Mouse (Mus musculus) left cerebral cortex, adult 18-20 months (tissue): ENCODE results near the gene Rasl10b. TPM values are rescaled to one million over a fixed set of nuclear protein-coding genes. Genes with fewer than 3 reads are reported as not detected.

Experiments used
- DNase-seq, 2 experiments: peaks; one replicate each; pipeline ENCODE4 v3.0.0; 2021 to 2022; ENCODE audit warnings: low spot score in 2 of 2, mixed read lengths in 1 of 2
- total RNA-seq, 2 experiments: library from RNA; stranded (reverse); gene quantifications; 2 replicates each; pipeline ENCODE4 v1.2.3; 2021

The Rasl10b gene
- total RNA-seq, 2 experiments from 2014 or later = 268 to 269 TPM

GRCm38 (mm10) chr11:83462711-83463244 is 53.8 kb downstream of the Rasl10b start, which contains the start of gene Mmp28:
Gene Mmp28 (minus strand): TSS chr11:83463071.
- DNase-seq = peak in 1 of 2 experiments; percentile 27

- DNase-seq = no peak
These were observed 57.0 kb downstream of the Rasl10b start for GRCm38 (mm10) chr11:83465976-83466375.

- no peak for DNase-seq
These were observed 58.2 kb downstream of the Rasl10b start for GRCm38 (mm10) chr11:83467120-83467652.

GRCm38 (mm10) chr11:83468765-83469164 is 59.8 kb downstream of the Rasl10b start:
- no peak for DNase-seq

Other genes starting within 250 kb of the Rasl10b start
- gene Slfn4, start 234.0 kb upstream of the Rasl10b start, total RNA-seq = not detected
- under 1 TPM; 0.40 to 0.66 TPM for gene Slfn3, start 217.8 kb upstream of the Rasl10b start, total RNA-seq
- gene Slfn14, start 122.4 kb upstream of the Rasl10b start, total RNA-seq = under 1 TPM in 1 of 2 experiments, not detected in 1; 0.09 TPM
- gene Ap2b1, start 110.1 kb upstream of the Rasl10b start, total RNA-seq = 100 to 1,000 TPM; 280 to 293 TPM
- gene Pex12, start 106.6 kb upstream of the Rasl10b start, total RNA-seq = 10 to 100 TPM in 1 of 2 experiments, 1 to 10 TPM in 1; 7.0 to 10.1 TPM
- gene Gas2l2, start 20.3 kb downstream of the Rasl10b start, total RNA-seq = not detected
- under 1 TPM; 0.47 to 0.53 TPM for gene 1700020L24Rik, start 28.5 kb downstream of the Rasl10b start, total RNA-seq
- 1 to 10 TPM; 2.5 to 3.9 TPM for gene Mmp28, start 53.9 kb downstream of the Rasl10b start, total RNA-seq
- 10 to 100 TPM; 56.2 to 60.3 TPM for gene Taf15, start 63.9 kb downstream of the Rasl10b start, total RNA-seq
- not detected for gene Heatr9, start 113.0 kb downstream of the Rasl10b start, total RNA-seq
- gene Ccl5, start 121.4 kb downstream of the Rasl10b start, total RNA-seq = not detected
- gene Ccl9, start 169.5 kb downstream of the Rasl10b start, total RNA-seq = 1 to 10 TPM; 2.7 to 2.8 TPM
- gene Ccl6, start 183.9 kb downstream of the Rasl10b start, total RNA-seq = under 1 TPM; 0.75 to 0.98 TPM
- gene Rpl9-ps1, start 236.5 kb downstream of the Rasl10b start, total RNA-seq = not detected
- not detected for gene Ccl3, start 240.2 kb downstream of the Rasl10b start, total RNA-seq